Mouse (Mus musculus): ENCODE measurements around the gene Slc4a5.

Slc4a5 gene

DNA sequence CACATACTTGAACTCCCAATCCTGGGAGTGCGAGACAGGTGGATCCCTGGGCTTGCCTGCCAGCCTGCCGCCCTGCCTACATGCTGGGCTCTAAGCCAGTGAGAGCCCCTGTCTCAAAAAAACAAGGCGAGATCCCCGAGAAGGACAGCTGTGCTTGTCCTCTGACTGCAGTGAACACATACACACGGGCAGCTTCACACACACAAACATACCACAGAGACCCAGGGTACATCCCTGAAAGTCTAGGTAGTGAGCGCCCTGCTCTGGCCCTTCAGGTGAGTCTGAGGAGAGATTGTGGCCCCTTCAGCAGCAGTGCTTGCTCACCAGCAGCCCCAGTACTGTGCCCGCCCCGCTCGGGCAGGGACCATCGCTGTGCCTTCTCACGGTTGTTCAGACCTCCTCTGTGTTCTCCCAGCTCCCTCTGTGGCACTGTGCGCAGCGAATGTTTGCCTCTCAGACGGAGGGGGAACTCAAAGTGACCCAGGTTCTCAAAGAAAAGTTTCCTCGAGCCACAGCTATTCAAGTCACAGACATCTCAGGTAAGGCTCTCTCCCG is 131.3 kb downstream of the Slc4a5 start:
- no peak for DNase-seq (ENCODE audit: low read depth, low spot score)

DNA sequence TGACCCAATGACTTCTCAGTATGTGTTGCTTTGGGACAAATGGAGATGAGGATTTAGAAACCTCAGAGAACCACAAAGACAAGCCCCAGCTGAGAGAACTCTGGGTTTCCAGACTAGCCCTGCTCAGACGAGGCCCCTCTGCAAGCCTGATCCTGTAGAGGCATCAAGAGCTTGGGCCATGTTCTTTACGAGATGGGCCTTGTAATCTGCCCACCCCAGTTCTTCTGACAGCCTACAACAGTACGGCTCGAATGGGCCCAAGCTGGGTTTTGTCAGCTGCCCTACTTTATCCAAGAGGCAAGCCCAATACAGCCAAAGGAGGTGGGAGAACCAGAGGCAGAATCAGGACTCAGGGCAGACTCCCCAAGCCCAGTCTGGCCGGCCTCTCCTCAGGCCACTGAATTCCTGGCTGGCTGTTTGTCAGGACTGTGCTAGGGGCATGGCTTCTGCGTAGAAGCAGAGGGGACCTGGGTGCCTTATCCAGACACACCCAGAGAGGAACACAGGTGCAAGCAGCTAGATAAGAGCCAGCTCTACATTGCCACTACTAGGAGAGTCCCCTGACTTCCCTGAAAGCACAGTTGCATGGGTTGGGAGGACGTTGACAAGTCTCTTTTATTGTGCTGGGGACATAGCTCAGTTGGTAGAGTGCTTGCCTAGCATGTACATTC is 132.0 kb downstream of the Slc4a5 start:
- DNase-seq (ENCODE audit: low read depth, low spot score): no peak

DNA sequence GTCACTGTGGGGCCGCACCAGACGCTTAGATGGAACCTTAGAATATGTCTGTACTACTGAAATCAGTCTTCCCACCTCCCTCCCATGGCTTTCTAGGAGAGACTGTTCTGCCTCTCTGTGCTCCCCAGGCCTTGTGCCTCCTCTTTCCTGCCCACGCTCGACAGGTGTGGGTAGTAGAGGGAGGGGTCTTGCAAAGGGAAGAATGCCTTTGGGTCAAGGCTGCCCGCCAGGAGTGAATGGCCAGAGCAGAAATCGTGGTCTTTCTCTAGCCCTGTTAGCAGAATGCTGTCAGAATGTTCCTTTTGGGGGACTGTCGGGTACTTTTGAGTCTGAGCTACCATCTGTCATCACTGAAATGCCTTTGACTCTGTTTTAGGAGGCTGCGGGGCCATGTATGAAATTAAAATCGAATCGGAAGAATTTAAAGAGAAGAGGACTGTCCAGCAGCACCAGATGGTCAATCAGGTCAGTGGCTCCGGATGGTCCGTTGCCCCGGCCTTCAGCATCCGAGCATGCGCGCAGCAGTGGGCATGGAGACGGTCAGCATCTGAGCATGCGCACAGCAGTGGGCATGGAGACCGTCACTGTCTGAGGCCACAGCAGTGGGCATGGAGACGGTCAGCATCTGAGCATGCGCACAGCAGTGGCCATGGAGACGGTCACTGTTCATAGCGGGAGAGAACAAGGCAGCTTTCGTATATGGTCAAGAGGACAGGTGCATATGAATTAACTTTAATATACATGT is 133.2 kb downstream of the Slc4a5 start:
- no peak for DNase-seq (ENCODE audit: low read depth, low spot score)
